Mouse (Mus musculus): ENCODE data around the gene Cdpf1. TPM values are rescaled to one million over a fixed set of nuclear protein-coding genes. Genes with fewer than 3 reads are reported as not detected.
"Not testable (repeated sequence)": the region's sequence is repeated elsewhere in the genome, so short reads cannot be mapped to it uniquely, and the experiment has no call there.

The Cdpf1 gene
- total RNA-seq, 4 experiments from 2014 or later, result 20.9 to 29.4 (median 22.4) TPM

- DNase-seq, result no peak
These were observed 3.5 kb downstream of the Cdpf1 start for GRCm38 (mm10) chr15:85808031-85808430.

- no peak for DNase-seq
These were observed 4.1 kb downstream of the Cdpf1 start for GRCm38 (mm10) chr15:85807404-85807803.

GRCm38 (mm10) chr15:85806886-85807285 lies 4.6 kb downstream of the Cdpf1 start:
- DNase-seq, result no peak

- DNase-seq, result no peak
These were observed 8.6 kb downstream of the Cdpf1 start for GRCm38 (mm10) chr15:85802931-85803330.

- no peak for DNase-seq
These were observed 12.8 kb downstream of the Cdpf1 start for GRCm38 (mm10) chr15:85798676-85799075.

- DNase-seq, result no peak
These were observed 16.0 kb downstream of the Cdpf1 start for GRCm38 (mm10) chr15:85795516-85795915.

- no peak for DNase-seq
These were observed 18.7 kb downstream of the Cdpf1 start for GRCm38 (mm10) chr15:85792819-85793218.

GRCm38 (mm10) chr15:85791449-85791848 lies 20.0 kb downstream of the Cdpf1 start:
- DNase-seq, result no peak

- DNase-seq, result no peak
These were observed 22.9 kb downstream of the Cdpf1 start for GRCm38 (mm10) chr15:85788633-85789032.

- DNase-seq, result no peak
These were observed 23.4 kb downstream of the Cdpf1 start for GRCm38 (mm10) chr15:85788051-85788450.

GRCm38 (mm10) chr15:85787482-85787881 lies 24.0 kb downstream of the Cdpf1 start:
- DNase-seq, result no peak

GRCm38 (mm10) chr15:85786711-85787110 lies 24.8 kb downstream of the Cdpf1 start:
- DNase-seq, result no peak

GRCm38 (mm10) chr15:85784341-85784740 lies 27.2 kb downstream of the Cdpf1 start:
- no peak for DNase-seq

- DNase-seq, result no peak
These were observed 28.4 kb downstream of the Cdpf1 start for GRCm38 (mm10) chr15:85783146-85783545.

- DNase-seq, result not testable (repeated sequence)
These were observed 32.6 kb downstream of the Cdpf1 start for GRCm38 (mm10) chr15:85778891-85779290.

- DNase-seq, result no peak
These were observed 34.7 kb downstream of the Cdpf1 start for GRCm38 (mm10) chr15:85776771-85777170.

GRCm38 (mm10) chr15:85776241-85776640 lies 35.3 kb downstream of the Cdpf1 start:
- DNase-seq, result no peak

GRCm38 (mm10) chr15:85775001-85775400 lies 36.5 kb downstream of the Cdpf1 start:
- no peak for DNase-seq

- DNase-seq, result no peak
These were observed 37.1 kb downstream of the Cdpf1 start for GRCm38 (mm10) chr15:85774419-85774818.

- no peak for DNase-seq
These were observed 39.3 kb downstream of the Cdpf1 start for GRCm38 (mm10) chr15:85772146-85772740.

- DNase-seq, result no peak
These were observed 40.0 kb downstream of the Cdpf1 start for GRCm38 (mm10) chr15:85771306-85772121.

- no peak for DNase-seq
These were observed 42.5 kb downstream of the Cdpf1 start for GRCm38 (mm10) chr15:85768991-85769390.

- no peak for DNase-seq
These were observed 44.8 kb downstream of the Cdpf1 start for GRCm38 (mm10) chr15:85766677-85767076.

GRCm38 (mm10) chr15:85765022-85765421 lies 46.5 kb downstream of the Cdpf1 start:
- DNase-seq, result no peak

All from adrenal gland, adult 8-10 months (tissue).